Mouse (Mus musculus): ENCODE measurements around the gene Smurf2.
A peak's percentile ranks its signal among the peaks of the same experiment; 100 is the strongest.

Smurf2 gene

GRCm38 (mm10) chr11:106920551-106921379 lies at the start of gene Smurf2:
Smurf2 (minus strand) TSS chr11:106920715.
- peak; percentile 86 for DNase-seq

DNA sequence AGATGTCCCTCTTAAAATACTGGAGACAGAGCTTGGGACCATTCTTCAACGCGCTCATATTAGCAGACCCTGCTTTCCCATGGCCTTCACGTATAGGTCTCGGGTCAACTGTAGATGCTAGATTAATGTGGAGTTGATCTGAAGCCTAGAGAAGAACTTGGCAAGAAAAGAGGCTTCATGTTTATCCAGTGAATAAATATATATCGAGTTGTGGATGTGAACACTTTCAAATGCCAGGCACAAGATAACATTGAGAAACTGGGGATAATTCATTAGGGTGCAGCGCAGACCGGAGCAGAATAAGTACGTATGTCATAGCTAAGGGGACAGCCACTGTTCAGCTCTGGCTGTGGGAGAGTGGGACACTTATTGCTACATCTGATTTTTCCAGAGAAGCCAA lies 49.3 kb upstream of the Smurf2 start:
- no peak for DNase-seq

- peak; percentile 66 for DNase-seq
Observed at GRCm38 (mm10) chr11:106967630-106968029, 47.1 kb upstream of the Smurf2 start.

DNA sequence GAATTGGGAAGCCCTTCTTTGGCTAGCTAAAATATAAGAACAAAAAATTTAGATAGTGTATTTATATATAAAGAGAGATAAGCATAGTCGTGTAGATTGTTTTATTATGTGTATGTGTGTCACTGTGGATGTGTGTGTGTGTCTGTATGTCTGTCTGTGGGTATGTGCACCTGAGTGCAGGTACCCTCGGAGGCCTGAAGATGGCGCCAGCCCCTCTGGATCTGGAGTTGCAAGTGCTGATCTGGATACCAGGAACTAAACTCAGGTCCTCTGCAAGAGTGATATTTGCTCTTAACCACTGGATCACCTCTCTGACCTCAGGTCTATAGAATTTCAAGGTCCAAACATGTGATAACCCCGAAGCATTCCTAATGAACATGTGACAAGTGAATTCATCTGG lies 45.4 kb upstream of the Smurf2 start:
- no peak for DNase-seq

DNA sequence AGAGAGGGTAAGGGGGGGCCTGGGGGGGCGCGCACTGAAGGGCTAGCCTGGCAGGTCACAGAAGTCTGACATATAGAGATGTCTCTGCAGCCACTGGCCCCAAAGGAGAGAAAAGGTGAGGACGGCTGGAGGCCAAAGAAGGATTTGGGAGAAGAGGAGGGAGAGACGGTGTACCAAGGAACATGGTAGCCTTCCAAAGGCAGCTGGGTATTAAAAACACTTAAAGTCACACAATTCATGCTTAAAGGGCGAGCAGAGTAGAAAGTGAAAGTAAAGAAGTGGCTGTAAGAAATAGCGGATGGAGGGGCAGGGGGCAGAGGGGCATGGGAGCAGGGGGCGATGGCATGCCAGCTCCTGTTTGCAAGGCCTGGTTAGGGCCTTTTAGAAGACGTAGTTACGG lies 41.8 kb upstream of the Smurf2 start:
- no peak for DNase-seq

DNA sequence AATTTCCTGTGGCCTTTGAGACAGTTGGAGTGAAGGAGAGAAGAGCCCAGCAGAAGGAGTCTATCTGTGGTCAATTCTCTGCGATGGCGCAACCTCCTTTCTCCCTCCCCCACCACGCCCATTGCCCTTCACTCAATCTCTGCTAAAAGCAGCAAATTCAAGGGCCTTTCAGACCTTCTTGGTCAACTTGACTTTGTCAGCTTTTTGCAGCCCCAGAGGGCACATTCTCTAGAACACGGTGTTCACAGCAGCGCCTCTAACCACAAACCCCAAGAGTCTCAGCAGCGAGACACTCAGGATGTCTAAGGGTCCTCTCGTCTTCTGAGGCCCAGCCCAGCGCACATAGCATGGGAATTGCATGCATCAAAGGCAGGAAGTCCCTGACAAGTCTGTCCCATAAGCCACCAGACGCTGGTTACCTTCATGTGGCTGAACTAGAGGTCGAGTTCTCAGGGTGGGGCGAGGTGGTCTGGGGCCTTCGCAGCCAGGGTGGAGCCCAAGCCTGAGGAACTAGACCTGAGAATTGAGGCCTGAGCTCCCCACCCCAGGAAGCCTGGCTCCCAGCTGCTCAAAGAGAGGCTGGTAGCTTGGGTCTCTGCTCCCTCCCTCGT lies 41.1 kb upstream of the Smurf2 start:
- peak; percentile 70 for DNase-seq

- no peak for DNase-seq
Observed at GRCm38 (mm10) chr11:106959121-106959520, 38.6 kb upstream of the Smurf2 start.

DNA sequence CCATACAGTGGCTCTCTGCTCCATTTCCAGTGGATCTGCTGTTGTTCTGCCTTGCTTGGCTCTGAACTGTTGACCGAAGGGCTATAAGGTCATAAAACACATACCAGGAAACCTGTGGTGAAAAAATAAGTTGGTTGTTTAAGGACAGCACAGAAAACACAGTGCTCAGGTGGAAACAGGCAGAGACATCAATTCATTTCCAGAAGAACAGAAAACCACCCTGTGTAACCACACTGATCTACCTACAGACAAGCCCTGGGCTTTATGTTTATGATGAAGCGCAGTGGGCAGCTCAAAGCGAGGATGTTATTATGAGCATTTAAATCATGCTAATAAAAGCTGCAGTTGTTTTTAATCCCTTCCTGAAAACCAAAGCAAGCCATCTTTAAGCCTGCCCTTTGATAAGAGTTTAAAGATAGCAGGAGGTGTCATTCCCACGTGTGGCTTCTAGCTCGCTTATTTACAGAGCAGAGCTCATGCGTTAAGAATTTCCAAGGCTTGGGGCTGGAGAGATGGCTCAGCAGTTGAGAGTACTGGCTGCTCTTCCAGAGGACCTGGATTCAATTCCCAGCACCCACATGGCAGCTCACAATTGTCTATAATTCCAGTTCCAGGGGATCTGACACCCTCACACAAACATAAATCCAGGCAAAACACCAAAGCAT lies 38.0 kb upstream of the Smurf2 start:
- no peak for DNase-seq

DNA sequence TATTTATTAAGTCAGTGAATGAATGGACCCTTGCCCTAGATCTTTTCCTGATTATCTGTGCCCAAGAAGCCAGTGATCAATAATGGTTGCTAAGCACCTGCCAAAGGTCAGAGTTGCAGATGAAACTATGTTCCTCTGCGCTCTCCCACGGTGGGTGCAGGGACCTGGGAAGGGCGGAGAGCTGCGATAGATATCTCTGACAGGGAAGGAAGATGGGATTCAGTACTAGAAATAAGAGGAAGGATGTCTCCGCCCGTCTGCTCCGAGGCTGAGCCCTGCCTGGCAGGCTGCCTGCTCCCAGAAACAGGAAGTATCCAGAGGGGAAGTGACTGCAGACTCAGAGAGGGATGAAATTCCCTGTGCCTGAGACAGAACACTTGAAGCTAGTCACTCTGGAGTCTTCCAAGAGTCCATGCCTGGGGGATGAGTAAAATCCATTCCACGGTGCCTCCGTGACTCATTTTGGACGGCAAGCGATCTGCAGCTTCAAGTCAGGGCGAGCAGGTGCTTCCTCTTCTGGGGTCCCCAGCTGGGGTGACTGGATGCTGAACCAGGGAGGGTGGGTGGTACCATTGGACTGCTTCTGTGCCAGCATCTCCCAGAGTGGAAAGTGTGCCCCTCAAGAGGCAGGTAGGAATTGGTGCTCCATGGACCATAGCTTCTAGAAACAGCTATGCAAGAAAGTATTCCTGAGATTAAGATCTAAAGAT lies 36.9 kb upstream of the Smurf2 start:
- peak; percentile 85 for DNase-seq

DNA sequence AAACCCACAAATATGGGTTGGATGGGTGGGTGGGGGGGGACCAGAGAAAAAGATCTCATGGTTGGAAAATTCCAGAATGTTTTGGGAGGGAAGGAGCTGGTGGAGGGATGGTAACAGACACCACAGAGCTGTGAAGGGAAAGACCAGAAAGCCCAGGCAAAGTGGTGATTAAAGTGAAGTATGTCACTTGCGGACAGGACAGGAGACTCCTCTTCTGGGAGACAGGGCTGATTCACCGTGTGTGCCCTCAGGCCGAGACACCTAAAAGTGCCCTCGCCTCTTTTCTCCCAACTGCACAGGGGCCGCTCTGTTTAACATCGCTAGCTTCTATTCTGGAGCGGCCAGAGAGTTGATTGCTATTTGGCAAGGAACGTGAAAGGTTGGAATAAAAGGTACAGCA lies 34.1 kb upstream of the Smurf2 start:
- DNase-seq: no peak

- DNase-seq: no peak
Observed at GRCm38 (mm10) chr11:106954116-106954515, 33.6 kb upstream of the Smurf2 start.

- no peak for DNase-seq
Observed at GRCm38 (mm10) chr11:106937306-106937705, 16.8 kb upstream of the Smurf2 start.

GRCm38 (mm10) chr11:106930366-106930765 lies 9.9 kb upstream of the Smurf2 start:
- DNase-seq: no peak

DNA sequence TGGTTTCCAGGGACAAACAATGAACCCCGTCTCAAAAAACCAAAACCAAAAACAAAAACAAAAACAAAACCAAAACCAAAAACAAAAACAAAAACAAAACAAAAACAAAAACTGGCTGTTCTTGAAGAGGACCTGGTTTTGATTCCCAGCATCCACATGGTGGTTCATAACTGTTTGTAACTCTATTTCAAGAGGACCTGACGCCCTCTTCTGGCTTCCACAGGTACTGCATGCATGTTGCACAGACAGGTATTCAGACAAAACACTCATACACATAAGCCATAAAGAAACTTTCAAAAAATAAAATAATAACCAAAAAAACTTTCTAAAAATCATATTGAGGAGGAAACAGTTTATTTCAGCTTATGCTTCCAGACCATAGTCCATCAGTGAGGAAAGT lies 8.4 kb upstream of the Smurf2 start:
- no peak for DNase-seq

DNA sequence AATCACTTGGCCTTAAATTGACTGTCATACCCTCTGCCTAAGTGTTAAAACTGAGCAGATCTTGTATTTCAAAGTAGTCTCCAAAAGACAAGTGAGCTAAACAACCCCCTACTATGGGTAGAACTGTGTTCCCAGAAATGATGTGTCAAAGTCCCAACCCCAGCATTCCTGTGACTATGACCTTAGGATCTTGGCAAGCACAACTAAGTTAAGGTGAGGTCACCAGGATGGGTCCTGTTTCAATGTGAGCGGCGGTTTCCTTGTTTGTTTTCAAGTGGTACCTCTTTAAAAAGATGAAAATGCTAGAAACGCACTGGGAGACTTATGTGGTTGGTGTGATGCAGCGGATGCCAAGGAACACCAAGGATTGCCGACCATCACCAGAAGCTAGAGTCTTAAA lies 7.4 kb upstream of the Smurf2 start:
- DNase-seq: no peak

- no peak for DNase-seq
Observed at GRCm38 (mm10) chr11:106927226-106927625, 6.7 kb upstream of the Smurf2 start.

DNA sequence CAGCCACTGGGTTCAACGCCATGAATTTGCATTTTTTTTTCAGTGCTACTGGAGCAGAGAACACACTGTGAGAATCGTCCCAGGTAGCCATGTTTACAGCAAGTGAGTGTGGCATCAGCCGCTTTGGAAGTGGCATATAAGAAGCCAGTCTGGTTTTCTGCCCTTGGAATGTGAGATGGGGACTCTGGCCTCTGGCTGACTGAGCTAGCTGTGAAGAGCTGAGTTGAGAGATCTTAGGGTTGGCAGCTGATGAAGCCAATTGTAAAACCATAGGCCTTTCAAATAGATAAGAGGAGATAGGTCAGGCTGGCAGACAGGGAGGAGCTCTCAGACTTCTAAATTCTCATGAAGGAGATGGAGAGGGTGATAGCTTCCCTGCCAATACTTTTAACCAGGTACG lies 6.2 kb upstream of the Smurf2 start:
- DNase-seq: no peak

- DNase-seq: peak; percentile 48
Observed at GRCm38 (mm10) chr11:106919612-106920550, 634 bp downstream of the Smurf2 start.

DNA sequence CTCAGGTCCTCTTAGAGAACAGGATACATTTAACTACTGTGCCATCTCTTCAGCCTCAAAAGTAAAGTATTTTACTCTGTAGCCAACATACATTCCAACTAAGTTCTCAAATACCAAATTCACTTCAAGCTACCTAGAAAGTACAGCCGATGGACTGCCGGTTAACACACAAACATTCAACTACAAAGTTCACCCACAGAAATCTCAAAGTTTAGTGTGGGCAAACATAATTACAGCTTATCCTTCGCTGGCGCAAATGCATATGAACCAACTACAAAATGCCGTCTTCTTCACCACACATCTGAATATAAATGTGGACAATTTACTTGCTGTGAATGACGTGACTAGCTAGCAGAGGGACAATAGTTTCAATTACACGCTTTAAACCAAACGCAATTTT lies 1.6 kb downstream of the Smurf2 start:
- no peak for DNase-seq

DNA sequence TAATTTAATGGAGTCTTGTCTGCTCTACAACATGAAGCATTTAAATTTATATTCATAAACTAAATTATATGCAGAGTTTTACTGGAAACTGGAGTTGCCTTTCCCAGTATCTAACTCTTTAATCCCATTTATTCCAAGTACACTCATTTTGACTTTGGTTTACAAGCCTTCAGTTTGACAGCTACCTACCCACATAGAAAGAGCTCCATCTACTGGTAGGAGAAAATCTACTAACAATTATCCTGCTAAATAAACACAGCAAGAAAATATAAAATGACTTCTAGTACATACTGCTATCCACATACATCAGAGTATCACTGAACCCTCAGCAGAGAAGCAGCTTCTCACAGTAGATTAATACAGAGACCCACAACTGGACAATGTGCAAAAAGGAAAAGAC lies 9.3 kb downstream of the Smurf2 start:
- DNase-seq: no peak

GRCm38 (mm10) chr11:106908016-106908415 lies 12.5 kb downstream of the Smurf2 start:
- no peak for DNase-seq

GRCm38 (mm10) chr11:106907253-106907652 lies 13.3 kb downstream of the Smurf2 start:
- DNase-seq: no peak
